Mouse (Mus musculus): ENCODE results near the gene Dpf2. TPM values are rescaled to one million over a fixed set of nuclear protein-coding genes. Genes with fewer than 3 reads are reported as not detected.
"Not testable (repeated sequence)": the region's sequence is repeated elsewhere in the genome, so short reads cannot be mapped to it uniquely, and the experiment has no call there.

The Dpf2 gene
- total RNA-seq, 2 experiments from 2014 or later, result 87.8 to 88.4 TPM

- H3K4me3 ChIP-seq, result no peak overlapping the region
- no peak for DNase-seq
- TF ChIP-seq CTCF (IDR thresholded peaks at IDR 0.05), result peak; percentile 67
- intact Hi-C loops (cut with DNase I), result no loop called here
- no peak overlapping the region for H3K27ac ChIP-seq
Measured at GRCm38 (mm10) chr19:5885838-5886237, 27.0 kb downstream of the Dpf2 start.

DNA sequence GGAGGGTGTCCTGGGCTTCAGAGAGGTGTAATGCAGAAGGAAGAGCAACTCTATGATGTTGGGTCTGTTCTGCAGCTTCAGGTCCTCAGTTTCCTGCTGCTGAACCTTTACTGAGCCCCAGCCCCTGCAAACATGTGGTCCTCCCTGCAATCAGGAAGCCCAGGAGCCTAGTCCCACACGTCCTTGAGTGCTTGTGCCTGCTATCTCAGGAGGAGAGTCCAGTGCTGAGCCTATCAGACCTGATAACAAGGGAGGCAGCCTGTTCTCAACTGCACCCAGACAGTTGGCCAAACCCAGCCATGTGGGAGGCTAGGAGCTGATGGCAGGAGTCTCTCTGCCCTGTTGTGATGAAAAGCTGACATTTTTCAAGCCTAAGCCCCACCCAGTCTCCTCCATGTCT, 28.9 kb downstream of the Dpf2 start:
- intact Hi-C loops (cut with DNase I), result no loop called here
- Histone ChIP-seq H3K4me3 (no peak overlapping the region), H3K27ac (no peak overlapping the region)
- TF ChIP-seq CTCF (IDR thresholded peaks at IDR 0.05), result no peak
- no peak for DNase-seq

- H3K27ac ChIP-seq; H3K4me3 ChIP-seq; DNase-seq; intact Hi-C loops (cut with DNase I): not testable (repeated sequence)
Measured at GRCm38 (mm10) chr19:5882079-5882478, 30.7 kb downstream of the Dpf2 start.

DNA sequence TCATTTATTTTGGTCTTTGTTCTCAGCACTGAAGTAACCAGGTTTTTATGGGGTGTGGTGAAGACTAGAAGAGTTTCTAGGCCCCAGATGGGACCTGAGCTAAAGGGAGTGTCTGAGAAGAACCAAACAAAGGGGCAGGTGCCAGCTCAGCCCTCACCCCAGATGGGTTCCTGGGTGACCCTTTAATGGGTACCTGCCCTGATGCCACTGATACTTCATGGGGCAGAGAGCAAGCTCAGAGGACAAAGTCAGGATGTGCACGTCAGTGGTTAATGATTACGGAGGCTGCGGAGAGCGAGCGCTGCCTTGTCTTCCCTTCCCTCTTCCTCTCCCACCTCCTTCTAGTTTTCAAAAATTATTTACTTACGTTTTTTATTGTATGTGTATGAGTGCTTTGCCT, 31.7 kb downstream of the Dpf2 start:
- no peak overlapping the region for H3K4me3 ChIP-seq
- H3K27ac ChIP-seq, result no peak overlapping the region
- TF ChIP-seq CTCF (IDR thresholded peaks at IDR 0.05), result no peak
- intact Hi-C loops (cut with DNase I), result no loop called here
- DNase-seq, result no peak

- Histone ChIP-seq H3K27ac (no peak overlapping the region), H3K4me3 (no peak overlapping the region)
- no peak for DNase-seq
- intact Hi-C loops (cut with DNase I), result loop anchor here (2.0 kb wide), 1 partner anchor 87 kb away; no protein-coding TSS in a partner anchor
- no peak for TF ChIP-seq CTCF (IDR thresholded peaks at IDR 0.05)
Measured at GRCm38 (mm10) chr19:5879735-5880134, 33.1 kb downstream of the Dpf2 start.

DNA sequence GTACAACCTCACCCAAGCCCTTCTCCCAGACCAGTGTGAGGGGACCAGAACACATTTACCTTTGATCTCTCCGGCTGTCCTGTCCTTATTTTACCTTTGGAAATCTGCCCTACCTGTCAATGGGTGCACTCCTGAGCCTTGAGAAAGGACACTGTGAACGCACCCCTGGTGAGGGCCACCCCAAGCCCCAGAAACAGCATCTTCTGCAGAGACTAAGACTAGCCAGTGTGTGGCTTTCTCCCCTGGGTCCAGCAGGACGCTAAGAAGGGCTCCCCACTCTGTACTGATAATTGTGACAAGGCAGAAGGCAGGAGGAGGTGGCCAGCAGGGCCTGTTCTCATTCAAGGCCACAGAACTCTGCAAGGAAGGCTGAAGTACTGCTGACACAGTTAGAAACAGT, 33.9 kb downstream of the Dpf2 start:
- peak overlapping the region; percentile 68 for H3K4me3 ChIP-seq
- no peak for DNase-seq
- intact Hi-C loops (cut with DNase I), result loop anchor here (2.0 kb wide), 1 partner anchor 86 kb away; no protein-coding TSS in a partner anchor
- no peak for TF ChIP-seq CTCF (IDR thresholded peaks at IDR 0.05)
- peak overlapping the region; percentile 84; the same call in 1 of the 2 replicates for H3K27ac ChIP-seq

DNA sequence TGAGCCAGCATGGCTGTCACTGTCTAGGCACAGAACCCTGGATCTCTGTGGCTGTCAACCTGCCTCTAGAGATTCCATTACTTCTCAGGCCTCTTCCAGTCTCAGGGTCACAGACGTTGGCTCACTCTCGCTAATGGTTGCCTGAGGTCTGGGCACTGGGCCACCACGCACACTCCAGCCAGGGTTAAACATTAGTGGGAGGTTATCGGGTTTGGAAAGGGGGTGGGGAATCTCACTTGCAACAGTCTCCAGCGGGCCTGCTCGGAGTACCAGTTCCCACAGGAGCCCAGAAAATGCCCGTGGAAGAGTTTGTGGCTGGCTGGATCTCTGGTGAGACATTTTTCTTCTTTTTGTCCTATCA, 34.5 kb downstream of the Dpf2 start:
- Histone ChIP-seq H3K4me3 (peak overlapping the region; percentile 68), H3K27ac (peak overlapping the region; percentile 84)
- no peak for TF ChIP-seq CTCF (IDR thresholded peaks at IDR 0.05)
- intact Hi-C loops (cut with DNase I), result loop anchor here (2.0 kb wide), 1 partner anchor 86 kb away; no protein-coding TSS in a partner anchor
- peak; percentile 62 for DNase-seq

GRCm38 (mm10) chr19:5877618-5878361, 35.0 kb downstream of the Dpf2 start, which contains the start of gene Slc25a45:
Slc25a45 (plus strand) TSS chr19:5877808.
- DNase-seq, result peak; percentile 82
- TF ChIP-seq CTCF (IDR thresholded peaks at IDR 0.05), result peak; percentile 89
- H3K27ac ChIP-seq, result peak within 1 kb of the TSS; percentile 84
- H3K4me3 ChIP-seq, result peak within 1 kb of the TSS; percentile 68
- intact Hi-C loops (cut with DNase I), result loop anchor here (2.0 kb wide), 1 partner anchor 85 kb away; no protein-coding TSS in a partner anchor

GRCm38 (mm10) chr19:5874969-5875480, 37.8 kb downstream of the Dpf2 start, which contains the start of gene Frmd8:
Frmd8 (minus strand) TSS chr19:5875274.
- peak within 1 kb of the TSS; percentile 76 for H3K4me3 ChIP-seq
- no peak for TF ChIP-seq CTCF (IDR thresholded peaks at IDR 0.05)
- intact Hi-C loops (cut with DNase I), result no loop called here
- peak; percentile 95 for DNase-seq
- H3K27ac ChIP-seq, result peak within 1 kb of the TSS; percentile 94

DNA sequence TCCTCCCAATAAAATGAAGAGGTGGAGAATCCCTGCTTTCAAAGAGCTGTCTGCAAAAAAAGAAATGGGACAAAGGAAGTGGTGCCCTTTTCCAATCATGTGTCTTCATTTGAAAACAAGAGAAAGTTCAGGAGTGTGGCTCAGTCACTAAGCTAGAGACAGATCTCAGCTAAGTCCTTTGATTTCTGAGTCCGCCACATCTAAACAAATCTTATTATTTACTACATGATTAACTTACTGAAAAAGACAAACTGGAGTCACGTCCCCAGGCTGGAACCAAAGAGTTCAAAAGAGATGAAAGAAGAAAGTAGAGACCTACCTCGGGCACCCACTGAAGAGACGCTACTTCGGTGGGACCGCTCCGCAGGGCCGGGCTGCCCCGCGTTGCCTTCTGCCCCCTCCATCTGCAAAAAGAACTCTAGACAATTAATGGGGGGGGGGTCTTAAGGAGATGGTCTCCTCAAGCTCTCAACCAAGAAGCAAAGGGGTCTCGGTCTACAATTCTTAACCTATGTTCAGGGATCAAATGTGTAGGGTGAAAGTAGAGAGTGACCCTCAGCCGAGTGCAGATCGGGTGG, 38.3 kb downstream of the Dpf2 start:
- peak overlapping the region; percentile 94 for H3K27ac ChIP-seq
- peak overlapping the region; percentile 76 for H3K4me3 ChIP-seq
- intact Hi-C loops (cut with DNase I), result no loop called here
- no peak for TF ChIP-seq CTCF (IDR thresholded peaks at IDR 0.05)
- no peak for DNase-seq

- Histone ChIP-seq H3K4me3 (no peak overlapping the region), H3K27ac (no peak overlapping the region)
- no peak for DNase-seq
- TF ChIP-seq CTCF (IDR thresholded peaks at IDR 0.05), result no peak
- intact Hi-C loops (cut with DNase I), result no loop called here
Measured at GRCm38 (mm10) chr19:5872931-5873556, 39.8 kb downstream of the Dpf2 start.

DNA sequence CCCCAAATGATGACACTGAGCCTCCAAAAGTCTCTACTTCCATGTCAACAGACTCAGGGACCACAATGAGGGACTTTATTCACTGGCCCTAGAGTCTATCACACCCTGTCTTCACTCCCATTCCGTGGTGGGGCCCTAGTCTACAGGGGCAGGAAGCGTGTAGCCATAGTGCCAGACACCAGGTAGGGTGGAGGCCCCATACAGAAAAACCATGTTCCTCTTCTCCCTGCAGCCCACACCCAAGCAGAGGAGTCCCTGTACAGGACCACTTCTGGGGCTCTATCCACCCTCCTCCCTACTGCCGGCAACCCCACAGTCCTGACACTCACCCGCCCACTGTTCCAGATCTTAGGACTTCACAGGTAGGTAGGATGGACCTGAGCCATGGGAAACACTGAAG, 40.3 kb downstream of the Dpf2 start:
- DNase-seq, result no peak
- H3K4me3 ChIP-seq, result no peak overlapping the region
- intact Hi-C loops (cut with DNase I), result no loop called here
- peak overlapping the region; percentile 12; the same call in 1 of the 2 replicates for H3K27ac ChIP-seq
- no peak for TF ChIP-seq CTCF (IDR thresholded peaks at IDR 0.05)

- DNase-seq, result no peak
- Histone ChIP-seq H3K27ac (peak overlapping the region; percentile 63), H3K4me3 (no peak overlapping the region)
- intact Hi-C loops (cut with DNase I), result no loop called here
- no peak for TF ChIP-seq CTCF (IDR thresholded peaks at IDR 0.05)
Measured at GRCm38 (mm10) chr19:5871683-5872082, 41.1 kb downstream of the Dpf2 start.

Data from gastrocnemius, adult 2 months (tissue).